Mouse (Mus musculus): ENCODE data around the gene Arrdc2.

DNA sequence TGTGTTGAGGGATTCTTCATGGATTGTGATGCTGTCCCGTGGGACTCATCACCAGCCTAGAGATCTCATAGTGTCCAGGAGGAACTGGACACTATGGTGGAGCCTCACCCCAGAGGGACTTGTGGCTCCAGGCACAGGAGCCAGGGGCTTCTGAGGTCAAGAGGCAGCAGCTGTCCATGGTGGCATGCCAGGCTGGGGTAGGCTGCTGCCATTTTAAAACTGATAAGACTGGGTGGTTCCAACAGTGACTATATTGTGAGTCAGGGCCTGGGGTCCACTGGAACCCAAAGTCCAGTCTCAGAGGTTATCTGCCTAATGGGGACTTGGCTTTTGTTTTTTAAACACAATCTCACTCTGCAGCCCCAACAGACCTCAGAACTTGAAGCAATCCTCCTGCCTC, 37.7 kb downstream of the Arrdc2 start:
- TF ChIP-seq MAZ (IDR thresholded peaks at IDR 0.05; ENCODE audit: low read depth, low read length) (no peak), MAX (IDR thresholded peaks at IDR 0.05; ENCODE audit: low read length) (no peak), CTCF (IDR thresholded peaks at IDR 0.05 in 2 of 3, conservative IDR thresholded peaks at IDR 0.05 in 1 of 3; ENCODE audit: control insufficient read depth in 1 of 3, insufficient read depth in 1 of 3, low read depth in 2 of 3, low read length in 3 of 3, poor library complexity in 1 of 3, severe bottlenecking in 1 of 3) (no peak), MEF2A (IDR thresholded peaks at IDR 0.05; ENCODE audit: extremely low read depth, insufficient replicate concordance, low read depth, low read length, poor library complexity, severe bottlenecking) (no peak), ZMIZ1 (IDR thresholded peaks at IDR 0.05; ENCODE audit: low read depth, low read length) (no peak)

Data from MEL (cell line).